Mouse (Mus musculus) thymus, postnatal 10 days (tissue): ENCODE data around the gene Tlk2.

Source experiments
- DNase-seq, 2 experiments: peaks; one replicate each; pipeline ENCODE4 v3.0.0; 2021; ENCODE audit warnings: low spot score in 2 of 2

Tlk2 gene

GRCm38 (mm10) chr11:105164516-105165510 lies 13.8 kb upstream of the Tlk2 start:
- no peak for DNase-seq

GRCm38 (mm10) chr11:105166780-105167179 lies 11.8 kb upstream of the Tlk2 start:
- DNase-seq, result no peak

DNA sequence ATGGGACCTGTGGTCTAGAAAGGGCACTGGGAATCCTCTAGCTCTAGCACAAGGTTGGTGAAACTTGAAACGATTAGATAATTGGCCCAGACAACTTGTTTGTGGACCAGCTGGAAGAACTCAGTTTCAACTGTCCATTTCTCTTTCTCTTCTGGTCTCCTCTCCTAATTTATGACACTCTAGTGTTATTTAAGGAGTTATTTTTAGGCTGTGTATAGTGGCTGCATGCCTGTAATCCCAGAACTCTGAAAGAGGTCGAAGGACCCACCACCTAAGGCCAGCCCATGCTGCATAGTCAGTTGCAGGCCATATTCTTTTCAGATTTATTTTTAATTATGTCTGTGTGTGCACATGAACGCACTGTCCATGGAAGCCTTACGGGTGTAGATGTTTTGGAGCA lies 916 bp downstream of the Tlk2 start:
- DNase-seq, result no peak

GRCm38 (mm10) chr11:105180471-105181091 lies 2.0 kb downstream of the Tlk2 start:
- peak; percentile 63 to 72 for DNase-seq

DNA sequence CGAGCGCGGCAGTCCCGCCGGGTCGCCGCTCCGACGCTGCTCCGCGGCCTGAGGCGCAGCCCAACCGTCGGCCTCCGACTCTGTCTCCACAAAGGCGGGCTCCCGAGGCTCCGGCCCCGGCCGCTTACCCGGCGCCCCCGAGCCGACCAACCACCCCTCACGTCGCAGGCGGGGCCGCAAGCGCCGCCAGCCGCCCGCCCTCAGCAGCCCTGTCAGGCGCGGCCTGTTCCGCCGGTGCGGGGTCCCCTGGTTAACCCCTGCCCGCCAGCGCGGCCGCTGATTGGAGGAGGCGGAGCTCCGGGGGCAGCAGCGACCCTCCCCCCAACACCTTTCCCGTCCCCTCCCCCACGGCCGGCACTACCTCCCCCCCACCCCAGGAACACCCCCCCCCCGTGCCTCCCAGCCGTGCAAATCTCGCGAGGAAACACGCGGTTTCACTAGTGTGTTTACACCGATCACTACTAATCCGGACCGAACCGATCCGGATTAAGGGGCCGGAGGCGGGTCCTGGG lies 2.6 kb downstream of the Tlk2 start:
- DNase-seq, result peak; percentile 97 to 98

GRCm38 (mm10) chr11:105181689-105182460 lies 3.3 kb downstream of the Tlk2 start:
- peak; percentile 46 to 49 for DNase-seq

GRCm38 (mm10) chr11:105182461-105182855 lies 3.9 kb downstream of the Tlk2 start:
- DNase-seq, result no peak

- DNase-seq, result no peak
Observed at GRCm38 (mm10) chr11:105184678-105185077, 6.1 kb downstream of the Tlk2 start.

DNA sequence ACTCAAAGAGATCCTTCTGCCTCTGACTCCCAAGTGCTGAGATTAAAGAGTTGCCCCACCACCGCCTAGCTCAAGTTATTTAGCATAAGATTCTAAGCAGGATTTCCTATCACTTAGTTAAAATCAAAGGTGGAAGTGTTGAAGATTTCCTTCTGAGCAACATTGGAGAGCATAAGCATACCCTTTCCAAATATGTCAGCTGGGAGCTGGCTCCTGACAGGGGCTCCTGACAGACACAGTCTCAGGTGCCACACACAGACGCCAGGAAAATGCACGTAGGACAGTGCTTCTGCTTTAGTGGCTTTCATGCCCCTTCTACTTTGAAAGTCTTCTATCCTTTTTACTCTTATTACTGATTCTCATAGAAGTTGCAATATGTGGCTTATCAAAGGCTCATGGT lies 13.6 kb downstream of the Tlk2 start:
- no peak for DNase-seq

GRCm38 (mm10) chr11:105196893-105197662 lies 18.5 kb downstream of the Tlk2 start:
- no peak for DNase-seq

DNA sequence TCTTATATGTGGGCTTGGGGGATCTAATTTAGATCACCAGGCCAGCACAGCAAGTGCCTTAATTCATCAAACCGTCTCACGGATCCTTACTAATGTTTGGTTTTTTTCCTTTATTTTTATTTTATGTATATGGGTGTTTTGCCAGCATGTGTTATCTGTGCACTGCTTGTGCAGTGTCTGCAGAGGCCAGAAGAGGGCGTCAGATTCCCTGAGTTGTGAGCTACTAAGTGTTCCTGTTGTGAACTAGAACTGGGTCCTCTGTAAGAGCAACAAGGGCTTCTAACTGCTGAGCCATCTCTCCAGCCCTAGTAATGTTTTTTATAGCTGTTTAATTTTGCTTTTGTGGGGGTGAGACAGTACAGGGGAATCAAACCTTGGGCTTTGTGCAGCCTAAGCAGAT lies 23.8 kb downstream of the Tlk2 start:
- no peak for DNase-seq

DNA sequence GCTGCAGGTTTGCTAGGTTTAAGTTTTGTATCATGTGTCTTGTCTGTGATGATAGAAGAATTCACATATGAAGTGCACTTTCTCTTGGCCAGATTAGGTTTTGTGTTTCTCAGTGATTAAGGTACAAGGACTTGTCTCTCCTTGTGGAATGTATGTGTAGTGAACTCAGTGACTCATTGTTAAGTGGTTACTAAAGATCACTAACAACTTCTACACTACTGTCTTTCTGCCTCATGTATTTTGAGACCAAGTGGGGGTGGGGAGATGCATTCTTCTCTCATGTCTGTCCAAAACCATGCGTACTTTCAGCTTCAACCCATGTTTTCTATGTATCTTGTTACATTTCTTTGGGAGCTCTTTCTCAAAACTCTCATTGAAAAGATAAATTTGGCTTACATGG lies 31.4 kb downstream of the Tlk2 start:
- no peak for DNase-seq

- no peak for DNase-seq
Observed at GRCm38 (mm10) chr11:105214257-105214656, 35.6 kb downstream of the Tlk2 start.

DNA sequence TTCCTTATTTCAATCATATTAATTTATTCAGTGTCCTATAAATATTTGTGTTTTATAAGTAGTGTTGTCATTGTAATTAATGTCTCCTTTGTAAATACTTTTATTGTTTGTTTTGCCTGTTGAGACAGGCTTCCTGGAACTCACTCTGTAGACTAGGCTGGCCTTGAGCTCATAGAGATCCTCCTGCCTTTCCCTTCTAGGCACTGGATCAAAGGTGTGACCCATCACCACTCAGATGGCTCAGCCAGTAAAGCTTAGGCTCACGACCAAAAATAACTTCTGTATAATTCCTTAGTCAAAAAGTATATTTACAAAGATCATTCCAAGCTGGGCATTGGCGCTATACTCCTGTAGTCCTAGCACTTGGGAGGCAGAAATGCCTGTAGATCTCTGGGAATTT lies 39.2 kb downstream of the Tlk2 start:
- no peak for DNase-seq

- DNase-seq, result no peak
Observed at GRCm38 (mm10) chr11:105234501-105234900, 55.9 kb downstream of the Tlk2 start.

- DNase-seq, result peak in 1 of 2 experiments; percentile 9
Observed at GRCm38 (mm10) chr11:105240991-105241390, 62.4 kb downstream of the Tlk2 start.

- no peak for DNase-seq
Observed at GRCm38 (mm10) chr11:105246369-105246768, 67.8 kb downstream of the Tlk2 start.

DNA sequence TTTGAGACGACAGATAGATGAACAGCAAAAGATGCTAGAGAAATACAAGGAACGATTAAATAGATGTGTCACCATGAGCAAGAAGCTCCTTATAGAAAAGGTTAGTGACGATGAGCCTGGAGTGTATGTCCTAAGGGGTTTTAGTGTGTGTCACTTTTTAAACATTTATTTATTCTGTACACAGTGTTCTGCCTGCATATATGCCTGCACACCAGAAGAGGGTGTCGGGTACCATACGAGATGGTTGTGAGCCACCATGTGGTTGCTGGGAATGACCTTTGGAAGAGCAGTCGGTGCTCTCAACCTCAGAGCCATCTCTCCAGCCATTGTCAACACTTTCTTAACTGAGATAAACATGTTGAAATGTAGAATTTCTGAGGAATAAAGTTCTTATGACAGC lies 68.2 kb downstream of the Tlk2 start:
- no peak for DNase-seq

DNA sequence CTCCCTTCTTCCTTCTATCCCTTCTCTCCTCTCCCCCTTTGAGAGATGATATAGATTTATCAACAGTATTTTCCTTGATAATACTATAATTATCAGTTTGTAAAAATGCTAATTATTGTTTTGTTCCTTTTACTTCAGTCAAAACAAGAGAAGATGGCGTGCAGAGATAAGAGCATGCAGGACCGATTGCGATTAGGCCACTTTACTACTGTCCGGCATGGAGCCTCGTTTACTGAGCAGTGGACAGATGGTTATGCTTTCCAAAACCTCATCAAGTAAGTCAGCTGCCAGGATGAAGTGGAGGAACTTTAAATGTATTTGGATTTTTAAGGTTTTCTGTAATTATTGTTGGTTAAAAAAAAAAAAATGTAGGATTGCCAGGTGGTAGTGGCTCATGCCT lies 68.7 kb downstream of the Tlk2 start:
- DNase-seq, result no peak

GRCm38 (mm10) chr11:105259733-105260132 lies 81.1 kb downstream of the Tlk2 start:
- no peak for DNase-seq

DNA sequence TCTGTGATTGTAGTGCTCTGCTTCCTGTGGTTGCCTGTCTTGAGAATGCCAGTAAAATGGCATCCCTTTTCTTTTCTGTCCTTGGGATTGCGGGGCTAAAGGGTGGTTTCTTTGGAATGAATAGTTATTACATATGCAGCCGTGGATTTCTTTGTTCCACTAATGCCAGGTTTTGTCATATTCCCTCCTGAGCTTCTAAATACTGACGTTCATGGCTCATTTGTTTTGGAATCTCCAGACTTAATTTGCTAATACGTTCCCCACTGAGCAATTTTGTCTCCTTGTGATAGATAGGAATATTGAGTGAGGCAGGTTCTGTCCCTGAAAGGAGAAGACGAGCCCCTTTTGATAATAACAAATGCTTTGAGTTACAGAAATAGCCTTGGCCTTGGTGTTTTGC lies 82.5 kb downstream of the Tlk2 start:
- no peak for DNase-seq
